Mouse (Mus musculus) ES-E14 (cell line): ENCODE measurements around the gene Gm10645.

Experiments used
- CHD2 ChIP-seq: IDR thresholded peaks from 2 replicates; pipeline ENCODE4 v1.6.1; 2014; ENCODE audit warnings: mild to moderate bottlenecking, low read depth, low read length, inconsistent platforms
- HCFC1 ChIP-seq: IDR thresholded peaks from 2 replicates; pipeline ENCODE4 v1.6.1; 2012; ENCODE audit warnings: low read length, inconsistent platforms, borderline replicate concordance; ENCODE audit not compliant: insufficient read depth
- MAFK ChIP-seq: IDR thresholded peaks from 2 replicates; pipeline ENCODE4 v1.6.1; 2014; ENCODE audit warnings: mild to moderate bottlenecking, low read depth, low read length, inconsistent platforms; ENCODE audit not compliant: insufficient read depth
- ZC3H11A ChIP-seq: IDR thresholded peaks from 2 replicates; pipeline ENCODE4 v1.6.1; 2012; ENCODE audit warnings: low read depth, mild to moderate bottlenecking, inconsistent platforms, low read length, borderline replicate concordance
- ZNF384 ChIP-seq: IDR thresholded peaks from 2 replicates; pipeline ENCODE4 v1.6.1; 2012; ENCODE audit warnings: low read depth, low read length, inconsistent platforms

DNA sequence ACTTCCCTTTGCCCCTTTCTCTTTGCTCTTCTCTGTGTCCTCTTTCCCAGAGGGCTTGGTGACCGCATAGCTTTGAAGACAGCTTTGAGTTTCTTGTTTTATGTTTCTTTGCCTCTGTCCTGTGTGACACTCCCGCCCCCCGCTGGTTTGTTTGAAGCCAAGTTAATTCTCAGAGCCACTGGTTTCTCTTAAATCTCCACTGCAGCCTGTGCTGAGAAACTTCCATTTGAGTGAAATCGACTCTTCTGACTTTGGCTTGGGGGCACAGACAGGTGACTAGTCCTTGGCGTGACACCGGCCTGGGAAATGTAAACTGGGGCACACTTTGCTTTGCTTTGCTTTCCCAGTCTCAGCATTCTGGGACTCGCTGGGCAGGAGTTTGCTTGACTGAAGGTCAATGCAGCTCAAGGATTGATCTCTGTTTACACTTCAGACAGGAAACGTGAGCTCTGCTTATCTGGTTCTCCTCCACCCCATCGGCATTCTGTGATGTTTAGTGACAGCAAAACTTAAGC is 12.3 kb upstream of the Gm10645 start:
- TF ChIP-seq ZNF384 (no peak), MAFK (no peak), HCFC1 (no peak), CHD2 (no peak), ZC3H11A (no peak)
